Mouse (Mus musculus) ES-Bruce4 (cell line): ENCODE data around the gene Shc4. TPM values are rescaled to one million over a fixed set of nuclear protein-coding genes. Genes with fewer than 3 reads are reported as not detected.

Source experiments
- H3K27ac ChIP-seq: 2 replicates; pipeline ENCODE4 v1.5.1; 2012; ENCODE audit warnings: low read length, inconsistent platforms; ENCODE audit not compliant: insufficient read depth
- H3K27me3 ChIP-seq: 2 replicates; pipeline ENCODE4 v1.6.1; 2012; ENCODE audit warnings: mild to moderate bottlenecking, low read length, inconsistent platforms; ENCODE audit not compliant: control insufficient read depth, poor library complexity, insufficient read depth, severe bottlenecking
- H3K36me3 ChIP-seq: 2 replicates; pipeline ENCODE4 v1.6.1; 2012; ENCODE audit warnings: inconsistent platforms, mild to moderate bottlenecking, low read length, moderate library complexity; ENCODE audit not compliant: control insufficient read depth, poor library complexity, insufficient read depth, severe bottlenecking
- H3K4me1 ChIP-seq: one replicate; pipeline ENCODE4 v1.8.1; 2011; ENCODE audit warnings: low read length; ENCODE audit not compliant: control insufficient read depth, insufficient read depth
- H3K4me3 ChIP-seq: 2 replicates; pipeline ENCODE4 v1.5.1; 2011; ENCODE audit warnings: low read depth, mild to moderate bottlenecking, low read length
- H3K9ac ChIP-seq: 2 replicates; pipeline ENCODE4 v1.6.1; 2012; ENCODE audit warnings: low read depth, mild to moderate bottlenecking, inconsistent platforms; ENCODE audit not compliant: poor library complexity, severe bottlenecking
- H3K9me3 ChIP-seq: replicated peaks from 2 replicates; pipeline ENCODE4 v1.6.1; 2012; ENCODE audit warnings: mild to moderate bottlenecking, low read length, inconsistent platforms; ENCODE audit not compliant: control insufficient read depth, poor library complexity, insufficient read depth, severe bottlenecking
- CTCF ChIP-seq: IDR thresholded peaks from one replicate; pipeline ENCODE4 v1.8.1; 2011; ENCODE audit warnings: low read depth, low read length
- EP300 ChIP-seq: IDR thresholded peaks from 2 replicates; pipeline ENCODE4 v1.6.1; 2011; ENCODE audit warnings: low read depth, low read length; ENCODE audit not compliant: insufficient read depth
- POLR2A ChIP-seq: IDR thresholded peaks from one replicate; pipeline ENCODE4 v1.8.1; 2011; ENCODE audit warnings: low read length; ENCODE audit not compliant: insufficient read depth
- polyA plus RNA-seq: library from polyadenylated mRNA; stranded (reverse); fragments of >200 nt; gene quantifications from 2 replicates; pipeline ENCODE4 v1.2.4, GENCODE M21; 2011; ENCODE audit warnings: low read depth; ENCODE audit not compliant: missing spikeins, insufficient read depth, insufficient read length

Gene Shc4
- polyA plus RNA-seq, 1 experiment: 0.42 TPM

GRCm38 (mm10) chr2:125644912-125645311, 79.0 kb downstream of the Shc4 start:
- Histone ChIP-seq H3K9ac (no peak overlapping the region), H3K27me3 (no peaks in the 10 kb centered on the region), H3K9me3 (no peaks in the 10 kb centered on the region), H3K27ac (no peak overlapping the region), H3K36me3 (no peaks in the 10 kb centered on the region), H3K4me1 (no peaks in the 10 kb centered on the region), H3K4me3 (no peak overlapping the region)
- TF ChIP-seq POLR2A (no peak), CTCF (no peak), EP300 (no peak)

- Histone ChIP-seq H3K27me3 (no peaks in the 10 kb centered on the region), H3K4me1 (no peaks in the 10 kb centered on the region), H3K9me3 (peaks cover 21% of the 10 kb centered on the region), H3K4me3 (no peak overlapping the region), H3K36me3 (no peaks in the 10 kb centered on the region), H3K9ac (no peak overlapping the region), H3K27ac (no peak overlapping the region)
- TF ChIP-seq EP300 (no peak), CTCF (no peak), POLR2A (no peak)
Observed at GRCm38 (mm10) chr2:125637331-125637730, 86.6 kb downstream of the Shc4 start.

GRCm38 (mm10) chr2:125630010-125630409, 93.9 kb downstream of the Shc4 start:
- TF ChIP-seq POLR2A (no peak), CTCF (no peak), EP300 (no peak)
- Histone ChIP-seq H3K9me3 (peaks cover 24% of the 10 kb centered on the region), H3K27me3 (no peaks in the 10 kb centered on the region)

GRCm38 (mm10) chr2:125628487-125628886, 95.5 kb downstream of the Shc4 start:
- Histone ChIP-seq H3K27me3 (no peaks in the 10 kb centered on the region), H3K9me3 (peaks cover 23% of the 10 kb centered on the region), H3K4me3 (no peak overlapping the region), H3K4me1 (no peaks in the 10 kb centered on the region), H3K36me3 (no peaks in the 10 kb centered on the region), H3K27ac (no peak overlapping the region), H3K9ac (no peak overlapping the region)
- no peak for TF ChIP-seq POLR2A
- no peak for TF ChIP-seq CTCF
- no peak for TF ChIP-seq EP300

More at GRCm38 (mm10) chr2:125630010-125630409, 93.9 kb downstream of the Shc4 start:
- Histone ChIP-seq H3K36me3 (no peaks in the 10 kb centered on the region), H3K4me1 (no peaks in the 10 kb centered on the region), H3K27ac (no peak overlapping the region), H3K9ac (no peak overlapping the region), H3K4me3 (no peak overlapping the region)

- Histone ChIP-seq H3K27ac (no peak overlapping the region), H3K9me3 (peaks cover 20% of the 10 kb centered on the region), H3K9ac (no peak overlapping the region), H3K27me3 (no peaks in the 10 kb centered on the region), H3K4me1 (no peaks in the 10 kb centered on the region), H3K36me3 (no peaks in the 10 kb centered on the region), H3K4me3 (no peak overlapping the region)
- TF ChIP-seq EP300: no peak
- no peak for TF ChIP-seq CTCF
- no peak for TF ChIP-seq POLR2A
Observed at GRCm38 (mm10) chr2:125626536-125626935, 97.4 kb downstream of the Shc4 start.

GRCm38 (mm10) chr2:125624837-125625351, 99.1 kb downstream of the Shc4 start, which contains the start of gene Cep152:
Cep152 (minus strand) TSS chr2:125625113.
- 0 out of 2 replicates have a peak, but pooled peaks have one; percentile 6 for TF ChIP-seq EP300
- no peak for TF ChIP-seq POLR2A
- TF ChIP-seq CTCF: peak; percentile 1
- peak within 1 kb of the TSS; percentile 86 for H3K9ac ChIP-seq
- H3K4me1 ChIP-seq: no peaks in the 10 kb centered on the region
- H3K27ac ChIP-seq: no peak within 1 kb of the TSS
- H3K9me3 ChIP-seq: peaks cover 13% of the 10 kb centered on the region
- H3K36me3 ChIP-seq: peaks cover 5% of the 10 kb centered on the region; the same call in 1 of the 2 replicates
- H3K27me3 ChIP-seq: no peaks in the 10 kb centered on the region
- H3K4me3 ChIP-seq: peak within 1 kb of the TSS; percentile 78
